Mouse (Mus musculus) liver, postnatal 0 days (tissue): ENCODE measurements around the gene Mroh2a.

Source experiments
- CTCF ChIP-seq: sonication (generic); IDR thresholded peaks from 2 replicates; pipeline ENCODE4 v1.5.1; 2016; ENCODE audit warnings: antibody characterized with exemption, low read depth
- EP300 ChIP-seq: IDR thresholded peaks from 2 replicates; pipeline ENCODE4 v1.6.1; 2016; ENCODE audit warnings: antibody characterized with exemption, low read depth, mild to moderate bottlenecking

DNA sequence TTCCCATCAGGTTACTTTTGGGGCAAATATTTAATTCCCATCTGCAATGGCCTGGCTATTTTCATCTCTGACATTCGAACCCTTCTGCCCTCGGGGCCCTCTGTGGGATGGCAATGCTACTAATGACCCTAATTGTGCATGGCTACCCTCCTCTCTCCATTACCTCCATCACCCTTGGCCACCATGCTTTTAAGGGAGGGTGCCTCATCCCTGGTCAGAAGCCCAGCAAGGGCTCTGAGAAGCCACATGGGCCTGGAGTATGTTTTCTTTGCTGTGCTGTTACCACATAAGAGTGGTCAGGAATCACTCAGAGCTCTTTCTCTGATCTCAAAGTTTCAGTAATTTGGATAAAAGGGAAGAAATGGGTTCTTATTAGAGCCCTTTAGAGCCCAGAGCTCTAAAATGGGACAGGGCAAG, 72.8 kb downstream of the Mroh2a start:
- TF ChIP-seq CTCF (no peak), EP300 (no peak)
